Mouse (Mus musculus): ENCODE results near the gene Myh10. TPM values are rescaled to one million over a fixed set of nuclear protein-coding genes. Genes with fewer than 3 reads are reported as not detected.

Myh10 gene
- polyA plus RNA-seq, 1 experiment from 2014 or later: 147 TPM

GRCm38 (mm10) chr11:68778855-68779254 lies 87.5 kb downstream of the Myh10 start:
- Histone ChIP-seq H3K4me3 (ENCODE audit: low read length) (no peak overlapping the region), H3K4me2 (replicated peaks; ENCODE audit: low read depth, low read length) (no peak overlapping the region), H3K27me3 (ENCODE audit: insufficient read depth, low read length) (no peaks in the 10 kb centered on the region), H3K4me1 (ENCODE audit: insufficient read depth, low read length) (no peaks in the 10 kb centered on the region), H3K36me3 (ENCODE audit: insufficient read depth, low read length) (peaks cover 34% of the 10 kb centered on the region), H3K9me3 (ENCODE audit: low read length) (no peaks in the 10 kb centered on the region), H3K27ac (ENCODE audit: low read length) (no peak overlapping the region), H3K9ac (replicated peaks; ENCODE audit: low read length) (no peak overlapping the region)
- no peak for ATAC-seq (ENCODE audit: low FRiP score, low TSS enrichment)

- no peak overlapping the region for H3K4me2 ChIP-seq (replicated peaks; ENCODE audit: low read depth, low read length)
- peaks cover 39% of the 10 kb centered on the region for H3K36me3 ChIP-seq (ENCODE audit: insufficient read depth, low read length)
- 88% methylated on average over 10 of the region's 10 CpGs for whole genome bisulfite sequencing
- no peak overlapping the region for H3K4me3 ChIP-seq (ENCODE audit: low read length)
- no peaks in the 10 kb centered on the region for H3K9me3 ChIP-seq (ENCODE audit: low read length)
- ATAC-seq (ENCODE audit: low FRiP score, low TSS enrichment): no peak
- H3K27me3 ChIP-seq (ENCODE audit: insufficient read depth, low read length): no peaks in the 10 kb centered on the region
- no peak overlapping the region for H3K27ac ChIP-seq (ENCODE audit: low read length)
- no peak overlapping the region for H3K9ac ChIP-seq (replicated peaks; ENCODE audit: low read length)
- H3K4me1 ChIP-seq (ENCODE audit: insufficient read depth, low read length): no peaks in the 10 kb centered on the region
Measured at GRCm38 (mm10) chr11:68779735-68780465, 88.5 kb downstream of the Myh10 start.

- WGBS: 82% methylated on average over 14 of the region's 14 CpGs
- Histone ChIP-seq H3K9ac (replicated peaks; ENCODE audit: low read length) (no peak overlapping the region), H3K36me3 (ENCODE audit: insufficient read depth, low read length) (peaks cover 45% of the 10 kb centered on the region), H3K27ac (ENCODE audit: low read length) (no peak overlapping the region), H3K4me3 (ENCODE audit: low read length) (no peak overlapping the region), H3K4me2 (replicated peaks; ENCODE audit: low read depth, low read length) (no peak overlapping the region), H3K27me3 (ENCODE audit: insufficient read depth, low read length) (no peaks in the 10 kb centered on the region), H3K4me1 (ENCODE audit: insufficient read depth, low read length) (no peaks in the 10 kb centered on the region), H3K9me3 (ENCODE audit: low read length) (no peaks in the 10 kb centered on the region)
- no peak for ATAC-seq (ENCODE audit: low FRiP score, low TSS enrichment)
Measured at GRCm38 (mm10) chr11:68780466-68781114, 89.2 kb downstream of the Myh10 start.

GRCm38 (mm10) chr11:68782336-68782735 lies 91.0 kb downstream of the Myh10 start:
- no peak for ATAC-seq (ENCODE audit: low FRiP score, low TSS enrichment)
- no peak overlapping the region for H3K4me2 ChIP-seq (replicated peaks; ENCODE audit: low read depth, low read length)
- no peaks in the 10 kb centered on the region for H3K4me1 ChIP-seq (ENCODE audit: insufficient read depth, low read length)
- H3K27ac ChIP-seq (ENCODE audit: low read length): no peak overlapping the region
- no peak overlapping the region for H3K4me3 ChIP-seq (ENCODE audit: low read length)
- WGBS: 90% methylated on average over 9 of the region's 9 CpGs
- no peaks in the 10 kb centered on the region for H3K9me3 ChIP-seq (ENCODE audit: low read length)
- H3K27me3 ChIP-seq (ENCODE audit: insufficient read depth, low read length): no peaks in the 10 kb centered on the region
- H3K36me3 ChIP-seq (ENCODE audit: insufficient read depth, low read length): peaks cover 58% of the 10 kb centered on the region
- no peak overlapping the region for H3K9ac ChIP-seq (replicated peaks; ENCODE audit: low read length)

GRCm38 (mm10) chr11:68785813-68786212 lies 94.5 kb downstream of the Myh10 start:
- no peaks in the 10 kb centered on the region for H3K27me3 ChIP-seq (ENCODE audit: insufficient read depth, low read length)
- H3K4me2 ChIP-seq (replicated peaks; ENCODE audit: low read depth, low read length): no peak overlapping the region
- no peak overlapping the region for H3K27ac ChIP-seq (ENCODE audit: low read length)
- WGBS: 89% methylated on average over 8 of the region's 8 CpGs
- no peaks in the 10 kb centered on the region for H3K4me1 ChIP-seq (ENCODE audit: insufficient read depth, low read length)
- ATAC-seq (ENCODE audit: low FRiP score, low TSS enrichment): no peak
- H3K36me3 ChIP-seq (ENCODE audit: insufficient read depth, low read length): peaks cover 81% of the 10 kb centered on the region
- H3K9ac ChIP-seq (replicated peaks; ENCODE audit: low read length): no peak overlapping the region
- H3K4me3 ChIP-seq (ENCODE audit: low read length): no peak overlapping the region
- no peaks in the 10 kb centered on the region for H3K9me3 ChIP-seq (ENCODE audit: low read length)

- H3K27ac ChIP-seq (ENCODE audit: low read length): no peak overlapping the region
- peaks cover 86% of the 10 kb centered on the region for H3K36me3 ChIP-seq (ENCODE audit: insufficient read depth, low read length)
- H3K4me2 ChIP-seq (replicated peaks; ENCODE audit: low read depth, low read length): no peak overlapping the region
- no peaks in the 10 kb centered on the region for H3K4me1 ChIP-seq (ENCODE audit: insufficient read depth, low read length)
- H3K9me3 ChIP-seq (ENCODE audit: low read length): no peaks in the 10 kb centered on the region
- no peaks in the 10 kb centered on the region for H3K27me3 ChIP-seq (ENCODE audit: insufficient read depth, low read length)
- no peak for ATAC-seq (ENCODE audit: low FRiP score, low TSS enrichment)
- H3K4me3 ChIP-seq (ENCODE audit: low read length): no peak overlapping the region
- H3K9ac ChIP-seq (replicated peaks; ENCODE audit: low read length): no peak overlapping the region
- 86% methylated on average over 9 of the region's 9 CpGs for WGBS
Measured at GRCm38 (mm10) chr11:68787222-68787621, 95.9 kb downstream of the Myh10 start.

GRCm38 (mm10) chr11:68790720-68791119 lies 99.4 kb downstream of the Myh10 start:
- H3K4me3 ChIP-seq (ENCODE audit: low read length): no peak overlapping the region
- WGBS: 88% methylated on average over 10 of the region's 10 CpGs
- ATAC-seq (ENCODE audit: low FRiP score, low TSS enrichment): no peak
- H3K9ac ChIP-seq (replicated peaks; ENCODE audit: low read length): no peak overlapping the region
- no peak overlapping the region for H3K27ac ChIP-seq (ENCODE audit: low read length)
- no peaks in the 10 kb centered on the region for H3K9me3 ChIP-seq (ENCODE audit: low read length)
- H3K36me3 ChIP-seq (ENCODE audit: insufficient read depth, low read length): peaks cover 90% of the 10 kb centered on the region
- H3K4me1 ChIP-seq (ENCODE audit: insufficient read depth, low read length): no peaks in the 10 kb centered on the region
- no peak overlapping the region for H3K4me2 ChIP-seq (replicated peaks; ENCODE audit: low read depth, low read length)
- no peaks in the 10 kb centered on the region for H3K27me3 ChIP-seq (ENCODE audit: insufficient read depth, low read length)

- H3K9ac ChIP-seq (replicated peaks; ENCODE audit: low read length): no peak overlapping the region
- no peak for ATAC-seq (ENCODE audit: low FRiP score, low TSS enrichment)
Measured at GRCm38 (mm10) chr11:68791794-68792193, 100.4 kb downstream of the Myh10 start.

GRCm38 (mm10) chr11:68798258-68798657 lies 106.9 kb downstream of the Myh10 start:
- Histone ChIP-seq H3K27ac (ENCODE audit: low read length) (no peak overlapping the region), H3K36me3 (ENCODE audit: insufficient read depth, low read length) (peaks cover 93% of the 10 kb centered on the region), H3K27me3 (ENCODE audit: insufficient read depth, low read length) (no peaks in the 10 kb centered on the region), H3K4me2 (replicated peaks; ENCODE audit: low read depth, low read length) (no peak overlapping the region), H3K9ac (replicated peaks; ENCODE audit: low read length) (no peak overlapping the region), H3K4me3 (ENCODE audit: low read length) (no peak overlapping the region), H3K9me3 (ENCODE audit: low read length) (no peaks in the 10 kb centered on the region), H3K4me1 (ENCODE audit: insufficient read depth, low read length) (no peaks in the 10 kb centered on the region)
- WGBS: 94% methylated on average over 10 of the region's 10 CpGs
- no peak for ATAC-seq (ENCODE audit: low FRiP score, low TSS enrichment)

More at GRCm38 (mm10) chr11:68791794-68792193, 100.4 kb downstream of the Myh10 start:
- Histone ChIP-seq H3K4me1 (ENCODE audit: insufficient read depth, low read length) (no peaks in the 10 kb centered on the region), H3K27me3 (ENCODE audit: insufficient read depth, low read length) (no peaks in the 10 kb centered on the region), H3K4me3 (ENCODE audit: low read length) (no peak overlapping the region), H3K4me2 (replicated peaks; ENCODE audit: low read depth, low read length) (no peak overlapping the region), H3K9me3 (ENCODE audit: low read length) (no peaks in the 10 kb centered on the region), H3K36me3 (ENCODE audit: insufficient read depth, low read length) (peaks cover 89% of the 10 kb centered on the region), H3K27ac (ENCODE audit: low read length) (no peak overlapping the region)
- 82% methylated on average over 9 of the region's 9 CpGs for WGBS

GRCm38 (mm10) chr11:68805148-68805547 lies 113.8 kb downstream of the Myh10 start:
- ATAC-seq (ENCODE audit: low FRiP score, low TSS enrichment): no peak
- Histone ChIP-seq H3K27me3 (ENCODE audit: insufficient read depth, low read length) (no peaks in the 10 kb centered on the region), H3K4me1 (ENCODE audit: insufficient read depth, low read length) (no peaks in the 10 kb centered on the region), H3K4me3 (ENCODE audit: low read length) (no peak overlapping the region), H3K36me3 (ENCODE audit: insufficient read depth, low read length) (peaks cover 90% of the 10 kb centered on the region), H3K4me2 (replicated peaks; ENCODE audit: low read depth, low read length) (no peak overlapping the region), H3K27ac (ENCODE audit: low read length) (no peak overlapping the region), H3K9ac (replicated peaks; ENCODE audit: low read length) (no peak overlapping the region), H3K9me3 (ENCODE audit: low read length) (no peaks in the 10 kb centered on the region)
- WGBS: 69% methylated on average over 4 of the region's 4 CpGs
